Mouse (Mus musculus) C2C12 (cell line): ENCODE measurements around the gene Efnb3.
"Not testable (repeated sequence)": the region's sequence is repeated elsewhere in the genome, so short reads cannot be mapped to it uniquely, and the experiment has no call there.

Experiments used
- CEBPB ChIP-seq: IDR thresholded peaks from one replicate; pipeline ENCODE4 v1.6.1; 2011; ENCODE audit warnings: low read depth, mild to moderate bottlenecking, control low read depth, moderate library complexity
- CTCF ChIP-seq: IDR thresholded peaks from one replicate; pipeline ENCODE4 v1.5.1; 2011; ENCODE audit not compliant: control insufficient read depth, insufficient read depth, insufficient read length
- MYOG ChIP-seq: IDR thresholded peaks from one replicate; pipeline ENCODE4 v1.6.1; 2011; ENCODE audit not compliant: control insufficient read depth, insufficient read length; ENCODE audit errors: extremely low read depth
- USF1 ChIP-seq: IDR thresholded peaks from one replicate; pipeline ENCODE4 v1.6.1; 2011; ENCODE audit warnings: low read depth, mild to moderate bottlenecking, control low read depth, moderate library complexity

GRCm38 (mm10) chr11:69541741-69542140 lies 18.3 kb downstream of the Efnb3 start:
- TF ChIP-seq CTCF, MYOG, USF1, CEBPB: not testable (repeated sequence)
